Mouse (Mus musculus): Measurements from ENCODE around the gene Olfr544. TPM values are rescaled to one million over a fixed set of nuclear protein-coding genes. Genes with fewer than 3 reads are reported as not detected.

The Olfr544 gene
- polyA plus RNA-seq, 1 experiment, result not detected

- TF ChIP-seq POLR2A (IDR thresholded peaks at IDR 0.05; ENCODE audit: control insufficient read depth, extremely low read depth, insufficient read depth, low read length, poor library complexity) (no peak), CTCF (IDR thresholded peaks at IDR 0.05; ENCODE audit: borderline replicate concordance, control insufficient read depth, extremely low read depth, insufficient read depth, low read length, poor library complexity) (no peak)
- Histone ChIP-seq H3K4me1 (replicated peaks; ENCODE audit: control insufficient read depth, insufficient read depth, low read length) (no peaks in the 10 kb centered on the region), H3K27ac (ENCODE audit: control insufficient read depth, insufficient read depth, low read length) (no peak overlapping the region), H3K27me3 (ENCODE audit: control insufficient read depth, insufficient read depth, low read length) (no peaks in the 10 kb centered on the region), H3K4me3 (ENCODE audit: control insufficient read depth, insufficient read depth, low read length) (no peak overlapping the region), H3K36me3 (ENCODE audit: control insufficient read depth, insufficient read depth, low read length) (peaks cover 87% of the 10 kb centered on the region)
- DNase-seq, result no peak
- 83% methylated on average over 5 of the region's 5 CpGs for WGBS
Observed at GRCm38 (mm10) chr7:102458618-102459380, 29.3 kb downstream of the Olfr544 start.

- Histone ChIP-seq H3K36me3 (ENCODE audit: control insufficient read depth, insufficient read depth, low read length) (peaks cover 51% of the 10 kb centered on the region), H3K27me3 (ENCODE audit: control insufficient read depth, insufficient read depth, low read length) (no peaks in the 10 kb centered on the region), H3K4me3 (ENCODE audit: control insufficient read depth, insufficient read depth, low read length) (no peak overlapping the region), H3K27ac (ENCODE audit: control insufficient read depth, insufficient read depth, low read length) (no peak overlapping the region), H3K4me1 (replicated peaks; ENCODE audit: control insufficient read depth, insufficient read depth, low read length) (0 out of 2 replicates have a peak, but pooled peaks cover 2% of the 10 kb centered on the region)
- WGBS, result 96% methylated on average over 9 of the region's 9 CpGs
- TF ChIP-seq POLR2A (IDR thresholded peaks at IDR 0.05; ENCODE audit: control insufficient read depth, extremely low read depth, insufficient read depth, low read length, poor library complexity), result no peak
- TF ChIP-seq CTCF (IDR thresholded peaks at IDR 0.05; ENCODE audit: borderline replicate concordance, control insufficient read depth, extremely low read depth, insufficient read depth, low read length, poor library complexity), result no peak
- DNase-seq, result no peak
Observed at GRCm38 (mm10) chr7:102446438-102446837, 41.7 kb downstream of the Olfr544 start.

- Histone ChIP-seq H3K4me3 (ENCODE audit: control insufficient read depth, insufficient read depth, low read length) (no peak overlapping the region), H3K4me1 (replicated peaks; ENCODE audit: control insufficient read depth, insufficient read depth, low read length) (0 out of 2 replicates have a peak, but pooled peaks cover 2% of the 10 kb centered on the region), H3K27me3 (ENCODE audit: control insufficient read depth, insufficient read depth, low read length) (no peaks in the 10 kb centered on the region), H3K27ac (ENCODE audit: control insufficient read depth, insufficient read depth, low read length) (no peak overlapping the region), H3K36me3 (ENCODE audit: control insufficient read depth, insufficient read depth, low read length) (peaks cover 32% of the 10 kb centered on the region)
- WGBS, result 96% methylated on average over 2 of the region's 2 CpGs
- TF ChIP-seq CTCF (IDR thresholded peaks at IDR 0.05; ENCODE audit: borderline replicate concordance, control insufficient read depth, extremely low read depth, insufficient read depth, low read length, poor library complexity), result no peak
- TF ChIP-seq POLR2A (IDR thresholded peaks at IDR 0.05; ENCODE audit: control insufficient read depth, extremely low read depth, insufficient read depth, low read length, poor library complexity), result no peak
- DNase-seq, result no peak
Observed at GRCm38 (mm10) chr7:102444301-102444700, 43.8 kb downstream of the Olfr544 start.

GRCm38 (mm10) chr7:102442432-102442831 lies 45.7 kb downstream of the Olfr544 start:
- WGBS, result 1% methylated on average over 4 of the region's 4 CpGs
- Histone ChIP-seq H3K4me1 (replicated peaks; ENCODE audit: control insufficient read depth, insufficient read depth, low read length) (0 out of 2 replicates have a peak, but pooled peaks cover 2% of the 10 kb centered on the region), H3K27me3 (ENCODE audit: control insufficient read depth, insufficient read depth, low read length) (no peaks in the 10 kb centered on the region), H3K27ac (ENCODE audit: control insufficient read depth, insufficient read depth, low read length) (no peak overlapping the region), H3K36me3 (ENCODE audit: control insufficient read depth, insufficient read depth, low read length) (peaks cover 14% of the 10 kb centered on the region), H3K4me3 (ENCODE audit: control insufficient read depth, insufficient read depth, low read length) (peak overlapping the region; percentile 97)
- DNase-seq, result no peak
- TF ChIP-seq POLR2A (IDR thresholded peaks at IDR 0.05; ENCODE audit: control insufficient read depth, extremely low read depth, insufficient read depth, low read length, poor library complexity) (no peak), CTCF (IDR thresholded peaks at IDR 0.05; ENCODE audit: borderline replicate concordance, control insufficient read depth, extremely low read depth, insufficient read depth, low read length, poor library complexity) (no peak)

GRCm38 (mm10) chr7:102441657-102442391 lies 46.3 kb downstream of the Olfr544 start, which contains the start of gene Rrm1:
Gene Rrm1, plus strand, starts transcription at chr7:102441695.
- Histone ChIP-seq H3K27me3 (ENCODE audit: control insufficient read depth, insufficient read depth, low read length) (no peaks in the 10 kb centered on the region), H3K27ac (ENCODE audit: control insufficient read depth, insufficient read depth, low read length) (no peak within 1 kb of the TSS), H3K36me3 (ENCODE audit: control insufficient read depth, insufficient read depth, low read length) (peaks cover 11% of the 10 kb centered on the region), H3K4me1 (replicated peaks; ENCODE audit: control insufficient read depth, insufficient read depth, low read length) (0 out of 2 replicates have a peak, but pooled peaks cover 2% of the 10 kb centered on the region), H3K4me3 (ENCODE audit: control insufficient read depth, insufficient read depth, low read length) (peak within 1 kb of the TSS; percentile 97)
- under 1% methylated on average over 54 of the region's 56 CpGs for WGBS
- DNase-seq, result peak; percentile 92
- TF ChIP-seq POLR2A (IDR thresholded peaks at IDR 0.05; ENCODE audit: control insufficient read depth, extremely low read depth, insufficient read depth, low read length, poor library complexity) (0 out of 2 replicates have a peak, but pooled peaks have one; percentile 33), CTCF (IDR thresholded peaks at IDR 0.05; ENCODE audit: borderline replicate concordance, control insufficient read depth, extremely low read depth, insufficient read depth, low read length, poor library complexity) (no peak)
